Mouse (Mus musculus) heart, adult 2 months (tissue): ENCODE results near the gene Ddx25.

Source experiments
- CTCF ChIP-seq: fragments of 200-600 bp; IDR thresholded peaks from 2 replicates; pipeline ENCODE4 v1.8.1; 2022; ENCODE audit warnings: antibody characterized with exemption, mild to moderate bottlenecking, moderate library complexity
- POLR2A ChIP-seq: fragments of 200-500 bp; IDR thresholded peaks from 2 replicates; pipeline ENCODE4 v1.6.1; 2011; ENCODE audit warnings: mild to moderate bottlenecking, low read depth, low read length, control low read depth; ENCODE audit not compliant: insufficient read depth

DNA sequence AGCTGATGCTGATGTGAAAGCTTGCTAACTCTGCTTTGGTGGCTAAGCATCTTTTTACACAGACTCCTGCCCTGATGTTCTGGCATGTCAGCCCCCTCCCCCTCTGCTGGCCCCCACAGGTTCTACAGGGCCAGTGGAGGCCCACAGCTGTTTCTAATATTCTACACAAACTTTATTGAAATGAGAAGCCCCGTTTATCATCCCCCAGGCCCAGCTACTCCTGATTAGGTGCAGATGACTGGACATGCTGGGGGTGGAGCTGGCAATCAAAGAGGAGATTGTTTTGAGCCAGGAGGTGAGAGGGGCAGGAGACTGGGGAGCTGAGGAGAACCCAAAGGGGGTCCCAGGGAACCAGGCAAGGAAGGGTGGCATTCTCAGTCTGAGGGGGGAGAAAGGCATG, 28.5 kb downstream of the Ddx25 start:
- TF ChIP-seq CTCF (no peak), POLR2A (no peak)
